Mouse (Mus musculus) stomach, postnatal 0 days (tissue): ENCODE results near the gene Atxn7l1.

Experiments
- CTCF ChIP-seq: IDR thresholded peaks from 2 replicates; pipeline ENCODE4 v1.5.1; 2016; ENCODE audit warnings: antibody characterized with exemption, low read depth, mild to moderate bottlenecking, moderate library complexity
- EP300 ChIP-seq: optimal IDR thresholded peaks from 2 replicates; pipeline ENCODE3; 2016; ENCODE audit warnings: antibody characterized with exemption

DNA sequence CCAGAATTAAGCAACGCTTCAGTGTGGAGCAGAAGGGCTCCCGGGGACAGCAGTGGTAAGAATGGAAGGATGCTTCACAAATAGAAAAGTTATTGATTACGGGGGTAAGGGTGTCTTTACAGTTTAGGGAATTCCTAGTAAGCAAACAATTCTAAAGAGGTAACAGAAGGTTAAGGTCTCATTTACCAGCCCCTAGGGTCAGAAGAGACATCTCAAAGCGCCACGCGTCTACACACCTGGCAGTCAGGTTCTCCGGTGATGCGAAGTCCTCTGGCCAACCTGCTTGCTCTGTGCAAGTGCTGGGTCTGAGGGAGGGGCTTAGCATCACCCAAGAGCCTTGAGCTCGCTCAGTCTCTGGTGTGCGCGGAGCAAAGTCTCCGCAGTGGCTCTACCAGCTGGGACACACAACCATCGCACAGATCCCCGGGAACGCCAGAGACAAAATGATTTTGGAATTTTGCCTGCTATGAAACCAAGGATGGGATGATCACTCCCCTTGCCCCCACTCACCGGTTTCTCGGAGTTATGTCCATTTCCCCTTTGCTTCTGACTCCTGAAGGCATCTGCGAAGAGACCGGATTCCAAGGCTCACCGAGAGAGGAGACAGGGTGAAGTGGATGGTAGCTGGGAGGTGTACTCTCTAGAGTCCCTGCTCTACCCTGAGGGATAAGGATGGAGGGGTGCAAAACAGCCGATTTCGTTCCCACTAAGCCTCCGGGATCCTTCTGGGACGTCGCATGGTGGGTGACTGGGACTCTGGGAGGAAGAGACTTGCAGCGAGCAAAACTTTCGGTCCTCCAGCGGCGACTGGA is 665 bp upstream of the Atxn7l1 start:
- TF ChIP-seq CTCF (no peak), EP300 (no peak)
